Mouse (Mus musculus) granulocyte monocyte progenitor cell, adult 5-6 weeks (primary cell): ENCODE measurements around the gene Kcnj2. TPM values are rescaled to one million over a fixed set of nuclear protein-coding genes. Genes with fewer than 3 reads are reported as not detected.

Experiments used
- ATAC-seq: replicated peaks from 2 replicates; pipeline ENCODE4 v1.8.0; 2016; ENCODE audit warnings: mild to moderate bottlenecking, moderate TSS enrichment, inconsistent platforms; ENCODE audit not compliant: poor library complexity, severe bottlenecking
- total RNA-seq, 2 experiments: library from RNA; stranded (forward) in 1 of 2; stranded (reverse) in 1 of 2; fragments of 200-712, 200-1000 nt in 1 of 2; fragments of >200 nt in 1 of 2; fragmentation: Nextera tagmentation in 1 of 2; gene quantifications; 2 replicates each; pipeline ENCODE4 v1.2.3; 2014 to 2017

Kcnj2 gene
- total RNA-seq (2014; fragmentation: Nextera tagmentation), result 5.4 TPM in 2 replicates
- total RNA-seq (2017), result 15.0 and 18.4 TPM in 2 replicates

DNA sequence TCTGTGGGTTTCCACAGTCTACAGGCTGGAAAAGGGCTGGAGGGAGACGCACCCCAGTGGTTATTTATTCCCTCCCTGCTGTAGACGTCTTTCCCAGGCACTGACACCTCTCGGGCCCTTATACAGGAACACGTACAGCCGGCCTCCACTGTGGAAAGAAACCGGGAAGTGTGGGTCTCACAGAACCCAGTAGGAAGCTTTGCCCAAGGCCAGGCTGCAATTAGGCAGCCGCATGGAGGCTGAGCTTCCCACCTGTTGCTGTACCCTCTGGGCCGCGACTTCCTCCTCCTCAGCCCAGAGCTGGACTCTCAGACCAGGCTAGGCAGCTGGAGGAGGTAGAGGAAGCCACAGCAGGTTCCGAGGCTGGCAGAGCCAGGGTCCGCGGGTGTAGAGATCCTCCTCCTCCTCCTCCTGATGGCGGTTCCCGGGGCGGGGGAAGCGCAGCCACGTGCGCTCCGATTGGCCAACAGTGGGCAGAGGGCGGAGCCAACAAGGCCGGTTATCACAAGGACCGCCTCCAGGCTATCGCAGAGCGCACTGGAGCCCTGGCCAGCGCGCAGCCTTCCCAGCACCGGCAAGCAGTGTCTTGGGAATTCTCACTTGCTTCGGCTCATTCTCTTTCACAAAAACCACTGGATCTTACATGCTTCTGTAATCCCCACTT, at the start of gene Kcnj2:
Kcnj2 (plus strand) TSS at position 530 of the 664 bp plus-strand sequence.
- ATAC-seq, result peak; percentile 90

- ATAC-seq, result no peak
Measured at GRCm38 (mm10) chr11:111016206-111016605, 49.8 kb upstream of the Kcnj2 start.

DNA sequence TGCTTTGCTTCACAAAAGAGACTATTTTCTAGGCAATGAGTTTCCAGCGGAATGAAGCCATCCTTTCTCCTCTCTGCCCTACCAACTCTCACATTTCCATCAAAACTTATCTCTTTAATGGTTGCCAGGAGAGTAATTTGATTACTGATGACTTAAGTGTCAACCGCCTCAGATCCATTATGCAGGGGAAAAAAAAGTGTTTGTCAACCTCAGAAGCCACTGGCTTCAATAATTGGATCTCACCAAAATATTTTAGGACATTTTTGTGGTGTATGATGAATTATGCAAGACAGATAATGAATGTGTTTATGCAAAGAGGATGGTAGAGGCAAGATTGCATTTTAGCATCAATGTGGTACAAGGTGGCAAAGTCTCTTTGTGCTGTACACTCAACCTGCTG, 45.8 kb upstream of the Kcnj2 start:
- no peak for ATAC-seq

GRCm38 (mm10) chr11:111022681-111023281, 43.2 kb upstream of the Kcnj2 start:
- ATAC-seq, result no peak

- ATAC-seq, result no peak
Measured at GRCm38 (mm10) chr11:111042175-111042574, 23.8 kb upstream of the Kcnj2 start.

DNA sequence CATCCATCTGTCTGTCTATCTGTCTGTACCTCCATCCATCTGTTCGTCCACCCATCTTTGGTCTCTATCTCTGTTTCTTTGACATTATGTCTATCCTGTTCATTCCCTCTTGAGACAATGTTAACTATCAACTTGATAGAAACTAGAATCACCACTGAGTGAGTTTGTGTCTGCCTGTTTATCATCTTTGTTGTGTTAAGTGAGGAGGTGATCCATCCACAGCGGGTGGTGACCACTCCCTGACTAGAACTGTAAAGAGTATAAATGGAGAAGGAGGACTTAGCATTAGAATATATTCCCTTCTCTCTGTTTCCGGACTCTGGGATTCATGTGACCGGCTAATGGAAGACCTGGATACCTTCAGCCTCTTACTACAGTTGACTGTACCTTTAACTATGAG, 22.7 kb upstream of the Kcnj2 start:
- ATAC-seq, result no peak

DNA sequence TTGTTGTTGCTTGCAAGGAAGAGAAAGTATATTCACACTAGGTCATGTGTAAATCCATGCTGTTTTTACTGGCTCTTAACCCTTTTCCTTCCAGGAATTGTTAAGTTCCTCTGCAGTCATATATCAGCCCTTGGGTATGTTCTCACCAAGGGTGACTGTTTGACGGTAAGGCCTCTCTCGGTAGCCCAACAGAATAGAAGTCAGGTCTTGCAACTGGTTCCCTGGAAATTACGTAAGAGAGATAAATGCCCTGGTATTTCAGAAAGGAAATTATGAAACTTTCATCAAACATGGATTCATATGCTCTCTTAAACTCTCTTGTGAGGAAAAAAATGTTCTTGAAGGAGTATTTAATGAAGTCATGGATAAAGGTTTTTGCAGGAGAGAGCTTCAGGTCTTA, 11.7 kb upstream of the Kcnj2 start:
- peak; percentile 67 for ATAC-seq

- ATAC-seq, result peak; percentile 81
Measured at GRCm38 (mm10) chr11:111054854-111055822, 10.8 kb upstream of the Kcnj2 start.

GRCm38 (mm10) chr11:111056030-111056429, 9.9 kb upstream of the Kcnj2 start:
- ATAC-seq, result no peak

- no peak for ATAC-seq
Measured at GRCm38 (mm10) chr11:111057435-111057834, 8.5 kb upstream of the Kcnj2 start.

GRCm38 (mm10) chr11:111059440-111059839, 6.5 kb upstream of the Kcnj2 start:
- ATAC-seq, result no peak

DNA sequence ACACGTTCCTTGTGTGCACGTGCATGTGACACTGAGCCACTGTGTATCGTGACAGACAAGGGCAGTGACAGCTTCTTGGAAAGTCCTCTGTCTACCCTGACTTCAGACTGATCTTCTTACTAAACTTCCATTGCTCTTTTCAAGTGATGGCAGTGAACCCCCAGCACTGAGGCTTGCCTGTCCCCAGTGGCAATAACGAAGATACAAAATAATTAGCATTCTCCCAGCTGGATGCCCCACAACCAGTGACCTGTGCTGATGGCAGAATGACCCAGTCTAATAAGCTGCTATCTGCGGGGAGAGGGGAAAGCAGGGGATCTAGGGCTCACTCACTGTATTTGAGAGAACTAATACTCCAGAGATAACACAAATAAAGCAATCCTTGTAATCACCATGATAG, 5.7 kb upstream of the Kcnj2 start:
- no peak for ATAC-seq

DNA sequence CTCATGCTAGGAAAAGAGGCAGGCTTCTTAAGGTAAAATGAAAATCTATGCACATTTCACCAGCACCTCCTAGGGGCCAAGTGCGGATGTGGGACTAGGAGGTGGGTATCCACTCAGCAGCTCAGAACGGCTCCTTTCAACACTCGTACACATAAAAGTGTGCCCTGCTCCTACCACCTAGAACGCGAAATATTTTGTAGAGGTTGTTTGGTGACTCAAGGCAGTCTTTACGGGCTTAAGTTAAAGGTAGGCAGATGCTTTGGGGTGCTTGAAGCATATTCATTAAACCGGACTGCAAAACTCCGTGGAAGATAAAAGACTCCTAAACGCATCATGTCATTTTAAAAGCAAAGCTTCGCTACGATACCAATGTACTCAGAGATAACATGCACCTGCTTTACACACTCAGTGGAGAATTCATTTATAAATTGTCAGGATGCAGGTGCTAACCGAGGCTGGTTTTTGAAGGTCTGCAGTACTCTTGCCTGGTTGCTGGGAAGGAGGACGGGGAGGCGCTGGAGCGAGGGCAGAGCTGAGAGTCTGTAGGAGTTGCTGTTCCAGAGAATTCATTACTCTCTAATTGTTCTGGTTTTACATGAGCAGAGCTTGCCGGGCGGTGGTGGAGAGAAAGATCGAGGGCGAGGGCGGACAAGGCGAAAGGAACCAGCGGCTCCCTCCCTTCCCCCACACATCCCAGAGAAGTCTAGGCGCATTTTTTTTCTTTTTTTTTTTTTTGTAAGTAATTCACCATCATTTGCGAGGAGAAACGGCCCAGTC, 1.0 kb upstream of the Kcnj2 start:
- peak; percentile 26 for ATAC-seq

GRCm38 (mm10) chr11:111066299-111066691, 331 bp downstream of the Kcnj2 start:
- ATAC-seq, result peak; percentile 49

DNA sequence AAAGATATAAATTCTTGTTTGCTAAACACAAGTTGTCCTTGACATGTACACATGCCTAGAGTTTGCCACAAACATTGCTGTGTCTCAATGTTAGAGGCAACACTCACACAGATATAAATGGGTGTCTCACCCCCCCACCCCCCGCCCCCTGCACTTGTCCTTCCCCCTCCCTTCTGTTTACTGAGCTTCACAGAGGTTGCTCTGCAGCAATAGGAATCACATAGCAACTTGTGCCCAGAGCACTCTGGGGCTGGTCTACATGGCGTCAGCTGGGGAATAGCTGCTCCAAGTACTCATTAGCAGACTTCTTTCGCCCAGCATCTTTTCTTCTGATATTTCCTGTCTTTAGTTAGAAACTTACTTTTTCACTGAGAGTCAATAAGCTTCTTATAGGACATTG, 1.8 kb downstream of the Kcnj2 start:
- ATAC-seq, result no peak

GRCm38 (mm10) chr11:111070460-111070859, 4.5 kb downstream of the Kcnj2 start:
- no peak for ATAC-seq

- ATAC-seq, result no peak
Measured at GRCm38 (mm10) chr11:111074131-111074530, 8.2 kb downstream of the Kcnj2 start.

GRCm38 (mm10) chr11:111078107-111078506, 12.1 kb downstream of the Kcnj2 start:
- peak; percentile 99 for ATAC-seq

- no peak for ATAC-seq
Measured at GRCm38 (mm10) chr11:111083009-111083408, 17.0 kb downstream of the Kcnj2 start.

- no peak for ATAC-seq
Measured at GRCm38 (mm10) chr11:111086933-111087332, 21.0 kb downstream of the Kcnj2 start.
